ENCODE assay signal across 15 mouse cellular contexts in genomic region chr9:28222726-28223125, GRCm38 (mm10).
"Had no signal": no experiment of that assay in that cellular context is flagged by ENCODE, and none has a peak within 500 bp of the region (broad histone marks: within the 10 kb centered on the region; RNA-seq: fewer than 3 reads in every experiment).

No protein-coding gene starts in this region.

- H3K27ac ChIP-seq: neural tube, embryonic 15.5 days; stomach, embryonic 15.5 days; stomach, postnatal 0 days had no signal

- H3K36me3 ChIP-seq: neural tube, embryonic 15.5 days; stomach, embryonic 15.5 days had no signal

- H3K9me3 ChIP-seq: neural tube, embryonic 15.5 days; stomach, embryonic 15.5 days had no signal

- H3K4me3 ChIP-seq: neural tube, embryonic 15.5 days; stomach, embryonic 15.5 days had no signal

- H3K9ac ChIP-seq: neural tube, embryonic 15.5 days; stomach, embryonic 15.5 days had no signal

- H3K4me2 ChIP-seq: neural tube, embryonic 15.5 days; stomach, embryonic 15.5 days had no signal

- DNase-seq: retina, postnatal 1 day; right cerebral cortex, adult 18-20 months; right cerebral cortex, postnatal 14 days; right cerebral cortex, postnatal 25 days; right cerebral cortex, postnatal 4 days; spleen, adult 18-20 months; thymus, adult 18-20 months; thymus, adult 2 months; thymus, postnatal 14 days; thymus, postnatal 25 days; thymus, postnatal 36 days; thymus, postnatal 4 days had no signal

- H3K4me1 ChIP-seq: neural tube, embryonic 15.5 days; stomach, embryonic 15.5 days had no signal

- H3K27me3 ChIP-seq: neural tube, embryonic 15.5 days; stomach, embryonic 15.5 days had no signal
